Mouse (Mus musculus): Measurements from ENCODE around the gene Lhfpl3. TPM values are rescaled to one million over a fixed set of nuclear protein-coding genes. Genes with fewer than 3 reads are reported as not detected.

The Lhfpl3 gene
- polyA plus RNA-seq, 1 experiment from 2014 or later: 0.24 TPM

- no peaks in the 10 kb centered on the region for H3K27me3 ChIP-seq (ENCODE audit: control insufficient read depth, insufficient read depth, low read length)
- no peak overlapping the region for H3K9ac ChIP-seq (ENCODE audit: low read length)
- H3K4me1 ChIP-seq (ENCODE audit: control insufficient read depth, insufficient read depth, low read length): no peaks in the 10 kb centered on the region
- ATAC-seq (ENCODE audit: insufficient number of reproducible peaks, low FRiP score, low TSS enrichment, low read depth) (no peak), DNase-seq (ENCODE audit: low spot score) (no peak)
- H3K9me3 ChIP-seq (ENCODE audit: control insufficient read depth, low read length): no peaks in the 10 kb centered on the region
- no peaks in the 10 kb centered on the region for H3K36me3 ChIP-seq (ENCODE audit: control insufficient read depth, insufficient read depth, low read length)
- no peak overlapping the region for H3K4me3 ChIP-seq (ENCODE audit: low read depth, low read length)
- no peak overlapping the region for H3K4me2 ChIP-seq (ENCODE audit: low read depth, severe bottlenecking)
- H3K27ac ChIP-seq (replicated peaks; ENCODE audit: low read depth, low read length): no peak overlapping the region
These were observed 502.4 kb downstream of the Lhfpl3 start for GRCm38 (mm10) chr5:23248303-23248702.

- no peak for DNase-seq (ENCODE audit: low spot score)
- no peak overlapping the region for H3K27ac ChIP-seq (replicated peaks; ENCODE audit: low read depth, low read length)
- no peaks in the 10 kb centered on the region for H3K4me1 ChIP-seq (ENCODE audit: control insufficient read depth, insufficient read depth, low read length)
- H3K9me3 ChIP-seq (ENCODE audit: control insufficient read depth, low read length): no peaks in the 10 kb centered on the region; the same call in 1 of the 2 replicates
- ATAC-seq (ENCODE audit: insufficient number of reproducible peaks, low FRiP score, low TSS enrichment, low read depth): no peak
- H3K9ac ChIP-seq (ENCODE audit: low read length): no peak overlapping the region
- H3K4me2 ChIP-seq (ENCODE audit: low read depth, severe bottlenecking): no peak overlapping the region
- WGBS: 58% methylated on average over 9 of the region's 9 CpGs
- no peaks in the 10 kb centered on the region for H3K36me3 ChIP-seq (ENCODE audit: control insufficient read depth, insufficient read depth, low read length)
- no peak overlapping the region for H3K4me3 ChIP-seq (ENCODE audit: low read depth, low read length)
- no peaks in the 10 kb centered on the region for H3K27me3 ChIP-seq (ENCODE audit: control insufficient read depth, insufficient read depth, low read length)
These were observed 504.3 kb downstream of the Lhfpl3 start for GRCm38 (mm10) chr5:23249896-23250875.

- H3K36me3 ChIP-seq (ENCODE audit: control insufficient read depth, insufficient read depth, low read length): no peaks in the 10 kb centered on the region
- H3K4me2 ChIP-seq (ENCODE audit: low read depth, severe bottlenecking): no peak overlapping the region
- WGBS: 44% methylated on average over 12 of the region's 12 CpGs
- no peaks in the 10 kb centered on the region; the same call in 1 of the 2 replicates for H3K9me3 ChIP-seq (ENCODE audit: control insufficient read depth, low read length)
- H3K9ac ChIP-seq (ENCODE audit: low read length): no peak overlapping the region
- ATAC-seq (ENCODE audit: insufficient number of reproducible peaks, low FRiP score, low TSS enrichment, low read depth): no peak
- no peak overlapping the region for H3K27ac ChIP-seq (replicated peaks; ENCODE audit: low read depth, low read length)
- DNase-seq (ENCODE audit: low spot score): peak; percentile 54
- no peaks in the 10 kb centered on the region for H3K4me1 ChIP-seq (ENCODE audit: control insufficient read depth, insufficient read depth, low read length)
- H3K4me3 ChIP-seq (ENCODE audit: low read depth, low read length): no peak overlapping the region
- H3K27me3 ChIP-seq (ENCODE audit: control insufficient read depth, insufficient read depth, low read length): no peaks in the 10 kb centered on the region
These were observed 505.8 kb downstream of the Lhfpl3 start for GRCm38 (mm10) chr5:23251462-23252224.

GRCm38 (mm10) chr5:23255816-23256418 lies 510.1 kb downstream of the Lhfpl3 start:
- Histone ChIP-seq H3K9ac (ENCODE audit: low read length) (no peak overlapping the region), H3K36me3 (ENCODE audit: control insufficient read depth, insufficient read depth, low read length) (no peaks in the 10 kb centered on the region), H3K27ac (replicated peaks; ENCODE audit: low read depth, low read length) (no peak overlapping the region), H3K4me2 (ENCODE audit: low read depth, severe bottlenecking) (no peak overlapping the region), H3K27me3 (ENCODE audit: control insufficient read depth, insufficient read depth, low read length) (no peaks in the 10 kb centered on the region), H3K9me3 (ENCODE audit: control insufficient read depth, low read length) (no peaks in the 10 kb centered on the region; the same call in 1 of the 2 replicates), H3K4me3 (ENCODE audit: low read depth, low read length) (no peak overlapping the region), H3K4me1 (ENCODE audit: control insufficient read depth, insufficient read depth, low read length) (no peaks in the 10 kb centered on the region)
- DNase-seq (ENCODE audit: low spot score) (no peak), ATAC-seq (ENCODE audit: insufficient number of reproducible peaks, low FRiP score, low TSS enrichment, low read depth) (no peak)
- WGBS: 75% methylated on average over 3 of the region's 3 CpGs

GRCm38 (mm10) chr5:23273309-23273708 lies 527.5 kb downstream of the Lhfpl3 start:
- ATAC-seq (ENCODE audit: insufficient number of reproducible peaks, low FRiP score, low TSS enrichment, low read depth): no peak
- Histone ChIP-seq H3K4me3 (ENCODE audit: low read depth, low read length) (no peak overlapping the region), H3K27me3 (ENCODE audit: control insufficient read depth, insufficient read depth, low read length) (no peaks in the 10 kb centered on the region), H3K4me2 (ENCODE audit: low read depth, severe bottlenecking) (no peak overlapping the region), H3K27ac (replicated peaks; ENCODE audit: low read depth, low read length) (no peak overlapping the region), H3K36me3 (ENCODE audit: control insufficient read depth, insufficient read depth, low read length) (no peaks in the 10 kb centered on the region), H3K9ac (ENCODE audit: low read length) (no peak overlapping the region), H3K9me3 (ENCODE audit: control insufficient read depth, low read length) (peaks cover 2% of the 10 kb centered on the region; the same call in 1 of the 2 replicates), H3K4me1 (ENCODE audit: control insufficient read depth, insufficient read depth, low read length) (no peaks in the 10 kb centered on the region)
- DNase-seq (ENCODE audit: low spot score): no peak
- 86% methylated on average over 3 of the region's 3 CpGs for WGBS

- ATAC-seq (ENCODE audit: insufficient number of reproducible peaks, low FRiP score, low TSS enrichment, low read depth): no peak
- Histone ChIP-seq H3K4me2 (ENCODE audit: low read depth, severe bottlenecking) (no peak overlapping the region), H3K4me1 (ENCODE audit: control insufficient read depth, insufficient read depth, low read length) (no peaks in the 10 kb centered on the region), H3K27me3 (ENCODE audit: control insufficient read depth, insufficient read depth, low read length) (no peaks in the 10 kb centered on the region), H3K4me3 (ENCODE audit: low read depth, low read length) (no peak overlapping the region), H3K27ac (replicated peaks; ENCODE audit: low read depth, low read length) (no peak overlapping the region), H3K9me3 (ENCODE audit: control insufficient read depth, low read length) (peaks cover 2% of the 10 kb centered on the region; the same call in 1 of the 2 replicates), H3K9ac (ENCODE audit: low read length) (no peak overlapping the region), H3K36me3 (ENCODE audit: control insufficient read depth, insufficient read depth, low read length) (no peaks in the 10 kb centered on the region)
- DNase-seq (ENCODE audit: low spot score): peak; percentile 3
- WGBS: 88% methylated on average over 7 of the region's 7 CpGs
These were observed 533.5 kb downstream of the Lhfpl3 start for GRCm38 (mm10) chr5:23279364-23279763.

GRCm38 (mm10) chr5:23284884-23285283 lies 539.0 kb downstream of the Lhfpl3 start:
- ATAC-seq (ENCODE audit: insufficient number of reproducible peaks, low FRiP score, low TSS enrichment, low read depth): no peak

GRCm38 (mm10) chr5:23289149-23289548 lies 543.3 kb downstream of the Lhfpl3 start:
- Histone ChIP-seq H3K9ac (ENCODE audit: low read length) (no peak overlapping the region), H3K36me3 (ENCODE audit: control insufficient read depth, insufficient read depth, low read length) (no peaks in the 10 kb centered on the region), H3K9me3 (ENCODE audit: control insufficient read depth, low read length) (no peaks in the 10 kb centered on the region), H3K4me3 (ENCODE audit: low read depth, low read length) (no peak overlapping the region), H3K27ac (replicated peaks; ENCODE audit: low read depth, low read length) (no peak overlapping the region), H3K4me1 (ENCODE audit: control insufficient read depth, insufficient read depth, low read length) (no peaks in the 10 kb centered on the region), H3K27me3 (ENCODE audit: control insufficient read depth, insufficient read depth, low read length) (no peaks in the 10 kb centered on the region), H3K4me2 (ENCODE audit: low read depth, severe bottlenecking) (no peak overlapping the region)
- no peak for DNase-seq (ENCODE audit: low spot score)
- ATAC-seq (ENCODE audit: insufficient number of reproducible peaks, low FRiP score, low TSS enrichment, low read depth): no peak

More at GRCm38 (mm10) chr5:23284884-23285283, 539.0 kb downstream of the Lhfpl3 start:
- H3K4me3 ChIP-seq (ENCODE audit: low read depth, low read length): no peak overlapping the region
- H3K4me2 ChIP-seq (ENCODE audit: low read depth, severe bottlenecking): no peak overlapping the region
- WGBS: 24% methylated on average over 3 of the region's 3 CpGs
- no peak overlapping the region for H3K9ac ChIP-seq (ENCODE audit: low read length)
- H3K36me3 ChIP-seq (ENCODE audit: control insufficient read depth, insufficient read depth, low read length): no peaks in the 10 kb centered on the region
- no peaks in the 10 kb centered on the region for H3K27me3 ChIP-seq (ENCODE audit: control insufficient read depth, insufficient read depth, low read length)
- no peaks in the 10 kb centered on the region for H3K9me3 ChIP-seq (ENCODE audit: control insufficient read depth, low read length)
- H3K27ac ChIP-seq (replicated peaks; ENCODE audit: low read depth, low read length): no peak overlapping the region
- DNase-seq (ENCODE audit: low spot score): peak; percentile 17
- H3K4me1 ChIP-seq (ENCODE audit: control insufficient read depth, insufficient read depth, low read length): no peaks in the 10 kb centered on the region
